Mouse (Mus musculus) ovary, postnatal 10 days (tissue): ENCODE data around the gene Gm29735.
"Not testable (repeated sequence)": the region's sequence is repeated elsewhere in the genome, so short reads cannot be mapped to it uniquely, and the experiment has no call there.

Source experiments
- DNase-seq: peaks from one replicate; pipeline ENCODE4 v3.0.0; 2022; ENCODE audit warnings: low spot score

Gene Gm29735

GRCm38 (mm10) chr7:142120629-142121028, 36.3 kb downstream of the Gm29735 start, which contains the start of gene Gm45618:
Gene Gm45618, minus strand, starts transcription at chr7:142120729.
- not testable (repeated sequence) for DNase-seq

GRCm38 (mm10) chr7:142119632-142120031, 37.3 kb downstream of the Gm29735 start:
- no peak for DNase-seq
